Mouse (Mus musculus): ENCODE results near the gene Slc13a3. TPM values are rescaled to one million over a fixed set of nuclear protein-coding genes. Genes with fewer than 3 reads are reported as not detected.
"Not testable (repeated sequence)": the region's sequence is repeated elsewhere in the genome, so short reads cannot be mapped to it uniquely, and the experiment has no call there.

Gene Slc13a3
- 3.9 and 5.5 TPM in 2 replicates for polyA plus RNA-seq (2014; fragmentation: Nextera tagmentation; extraction: Ambion mirVana)

GRCm38 (mm10) chr2:165473003-165473402, at the start of gene Slc13a3:
Gene Slc13a3, minus strand, starts transcription at chr2:165473230.
- peak; percentile 54 for DNase-seq
- Histone ChIP-seq H3K27me3 (ENCODE audit: control insufficient read depth, insufficient read depth, low read length) (peaks cover 15% of the 10 kb centered on the region; the same call in 1 of the 2 replicates), H3K4me2 (ENCODE audit: low read length) (peak within 1 kb of the TSS; percentile 45), H3K9ac (replicated peaks; ENCODE audit: low read length) (no peak within 1 kb of the TSS; the same call in 1 of the 2 replicates), H3K4me3 (replicated peaks; ENCODE audit: low read depth, low read length) (peak within 1 kb of the TSS; percentile 15), H3K9me3 (ENCODE audit: control insufficient read depth, low read length) (no peaks in the 10 kb centered on the region), H3K36me3 (ENCODE audit: control insufficient read depth, insufficient read depth, low read length) (no peaks in the 10 kb centered on the region), H3K4me1 (ENCODE audit: control insufficient read depth, insufficient read depth, low read length) (peaks cover 3% of the 10 kb centered on the region; the same call in 1 of the 2 replicates), H3K27ac (replicated peaks; ENCODE audit: low read depth, low read length) (no peak within 1 kb of the TSS)
- ATAC-seq (ENCODE audit: low FRiP score, low TSS enrichment) = no peak
- WGBS = 2% methylated on average over 35 of the region's 35 CpGs

- no peaks in the 10 kb centered on the region for H3K9me3 ChIP-seq (ENCODE audit: control insufficient read depth, low read length)
- no peaks in the 10 kb centered on the region for H3K27me3 ChIP-seq (ENCODE audit: control insufficient read depth, insufficient read depth, low read length)
- no peak overlapping the region for H3K4me2 ChIP-seq (ENCODE audit: low read length)
- DNase-seq (no peak), ATAC-seq (ENCODE audit: low FRiP score, low TSS enrichment) (no peak)
- H3K4me1 ChIP-seq (ENCODE audit: control insufficient read depth, insufficient read depth, low read length) = peaks cover 9% of the 10 kb centered on the region
- no peak overlapping the region for H3K4me3 ChIP-seq (replicated peaks; ENCODE audit: low read depth, low read length)
- no peak overlapping the region for H3K27ac ChIP-seq (replicated peaks; ENCODE audit: low read depth, low read length)
- WGBS = 96% methylated on average over 20 of the region's 20 CpGs
- no peaks in the 10 kb centered on the region for H3K36me3 ChIP-seq (ENCODE audit: control insufficient read depth, insufficient read depth, low read length)
- H3K9ac ChIP-seq (replicated peaks; ENCODE audit: low read length) = no peak overlapping the region
These were observed 42.2 kb upstream of the Slc13a3 start for GRCm38 (mm10) chr2:165515178-165515728.

- DNase-seq (peak; percentile 65), ATAC-seq (ENCODE audit: low FRiP score, low TSS enrichment) (no peak)
- Histone ChIP-seq H3K4me1 (ENCODE audit: control insufficient read depth, insufficient read depth, low read length) (peaks cover 9% of the 10 kb centered on the region), H3K36me3 (ENCODE audit: control insufficient read depth, insufficient read depth, low read length) (no peaks in the 10 kb centered on the region), H3K4me2 (ENCODE audit: low read length) (no peak overlapping the region), H3K27ac (replicated peaks; ENCODE audit: low read depth, low read length) (no peak overlapping the region), H3K9me3 (ENCODE audit: control insufficient read depth, low read length) (no peaks in the 10 kb centered on the region), H3K9ac (replicated peaks; ENCODE audit: low read length) (no peak overlapping the region), H3K27me3 (ENCODE audit: control insufficient read depth, insufficient read depth, low read length) (no peaks in the 10 kb centered on the region), H3K4me3 (replicated peaks; ENCODE audit: low read depth, low read length) (no peak overlapping the region)
- 36% methylated on average over 11 of the region's 11 CpGs for WGBS
These were observed 40.0 kb upstream of the Slc13a3 start for GRCm38 (mm10) chr2:165512870-165513600.

GRCm38 (mm10) chr2:165512426-165512825, 39.4 kb upstream of the Slc13a3 start:
- H3K9me3 ChIP-seq (ENCODE audit: control insufficient read depth, low read length) = no peaks in the 10 kb centered on the region
- 60% methylated on average over 7 of the region's 7 CpGs for WGBS
- ATAC-seq (ENCODE audit: low FRiP score, low TSS enrichment) = no peak

GRCm38 (mm10) chr2:165511530-165511929, 38.5 kb upstream of the Slc13a3 start:
- not testable (repeated sequence) for H3K9me3 ChIP-seq (ENCODE audit: control insufficient read depth, low read length); H3K4me1 ChIP-seq (ENCODE audit: control insufficient read depth, insufficient read depth, low read length); H3K27me3 ChIP-seq (ENCODE audit: control insufficient read depth, insufficient read depth, low read length); ATAC-seq (ENCODE audit: low FRiP score, low TSS enrichment); H3K36me3 ChIP-seq (ENCODE audit: control insufficient read depth, insufficient read depth, low read length); H3K4me3 ChIP-seq (replicated peaks; ENCODE audit: low read depth, low read length); DNase-seq; H3K27ac ChIP-seq (replicated peaks; ENCODE audit: low read depth, low read length); H3K9ac ChIP-seq (replicated peaks; ENCODE audit: low read length); H3K4me2 ChIP-seq (ENCODE audit: low read length)
- 89% methylated on average over 4 of the region's 4 CpGs for WGBS

More at GRCm38 (mm10) chr2:165512426-165512825, 39.4 kb upstream of the Slc13a3 start:
- Histone ChIP-seq H3K4me3 (replicated peaks; ENCODE audit: low read depth, low read length) (no peak overlapping the region), H3K27ac (replicated peaks; ENCODE audit: low read depth, low read length) (no peak overlapping the region), H3K9ac (replicated peaks; ENCODE audit: low read length) (no peak overlapping the region), H3K4me1 (ENCODE audit: control insufficient read depth, insufficient read depth, low read length) (peaks cover 9% of the 10 kb centered on the region), H3K4me2 (ENCODE audit: low read length) (no peak overlapping the region), H3K27me3 (ENCODE audit: control insufficient read depth, insufficient read depth, low read length) (no peaks in the 10 kb centered on the region), H3K36me3 (ENCODE audit: control insufficient read depth, insufficient read depth, low read length) (no peaks in the 10 kb centered on the region)
- DNase-seq = no peak

- not testable (repeated sequence) for H3K4me1 ChIP-seq (ENCODE audit: control insufficient read depth, insufficient read depth, low read length); H3K36me3 ChIP-seq (ENCODE audit: control insufficient read depth, insufficient read depth, low read length); H3K27me3 ChIP-seq (ENCODE audit: control insufficient read depth, insufficient read depth, low read length); DNase-seq; H3K4me3 ChIP-seq (replicated peaks; ENCODE audit: low read depth, low read length); H3K9me3 ChIP-seq (ENCODE audit: control insufficient read depth, low read length); ATAC-seq (ENCODE audit: low FRiP score, low TSS enrichment); H3K4me2 ChIP-seq (ENCODE audit: low read length); H3K27ac ChIP-seq (replicated peaks; ENCODE audit: low read depth, low read length); H3K9ac ChIP-seq (replicated peaks; ENCODE audit: low read length)
- 76% methylated on average over 2 of the region's 2 CpGs for WGBS
These were observed 38.0 kb upstream of the Slc13a3 start for GRCm38 (mm10) chr2:165510914-165511458.

- Histone ChIP-seq H3K9ac (replicated peaks; ENCODE audit: low read length) (no peak overlapping the region), H3K27ac (replicated peaks; ENCODE audit: low read depth, low read length) (no peak overlapping the region), H3K4me2 (ENCODE audit: low read length) (no peak overlapping the region), H3K4me3 (replicated peaks; ENCODE audit: low read depth, low read length) (no peak overlapping the region), H3K36me3 (ENCODE audit: control insufficient read depth, insufficient read depth, low read length) (no peaks in the 10 kb centered on the region), H3K9me3 (ENCODE audit: control insufficient read depth, low read length) (no peaks in the 10 kb centered on the region), H3K4me1 (ENCODE audit: control insufficient read depth, insufficient read depth, low read length) (peaks cover 9% of the 10 kb centered on the region), H3K27me3 (ENCODE audit: control insufficient read depth, insufficient read depth, low read length) (no peaks in the 10 kb centered on the region)
- 48% methylated on average over 5 of the region's 5 CpGs for WGBS
- ATAC-seq (ENCODE audit: low FRiP score, low TSS enrichment) (no peak), DNase-seq (no peak)
These were observed 37.4 kb upstream of the Slc13a3 start for GRCm38 (mm10) chr2:165510466-165510865.

- no peak for ATAC-seq (ENCODE audit: low FRiP score, low TSS enrichment)
- WGBS = 77% methylated on average over 9 of the region's 9 CpGs
- Histone ChIP-seq H3K4me1 (ENCODE audit: control insufficient read depth, insufficient read depth, low read length) (peaks cover 9% of the 10 kb centered on the region), H3K9me3 (ENCODE audit: control insufficient read depth, low read length) (no peaks in the 10 kb centered on the region), H3K4me3 (replicated peaks; ENCODE audit: low read depth, low read length) (no peak overlapping the region), H3K4me2 (ENCODE audit: low read length) (no peak overlapping the region), H3K27me3 (ENCODE audit: control insufficient read depth, insufficient read depth, low read length) (no peaks in the 10 kb centered on the region), H3K9ac (replicated peaks; ENCODE audit: low read length) (no peak overlapping the region), H3K27ac (replicated peaks; ENCODE audit: low read depth, low read length) (no peak overlapping the region), H3K36me3 (ENCODE audit: control insufficient read depth, insufficient read depth, low read length) (no peaks in the 10 kb centered on the region)
- DNase-seq = no peak
These were observed 36.7 kb upstream of the Slc13a3 start for GRCm38 (mm10) chr2:165509686-165510085.

All from midbrain, embryonic 14.5 days (tissue).